Mouse (Mus musculus) G1E (cell line): ENCODE measurements around the gene Ncam2. TPM values are rescaled to one million over a fixed set of nuclear protein-coding genes. Genes with fewer than 3 reads are reported as not detected.

Experiments used
- ATAC-seq: 2 replicates; pipeline ENCODE4 v1.8.0; 2016; ENCODE audit warnings: mild to moderate bottlenecking; ENCODE audit not compliant: insufficient number of reproducible peaks, poor library complexity, low FRiP score, severe bottlenecking; ENCODE audit errors: extremely low read depth
- DNase-seq: peaks from one replicate; pipeline ENCODE4 v3.0.0; 2012; ENCODE audit warnings: low spot score
- H3K27me3 ChIP-seq: 2 replicates; pipeline ENCODE4 v1.6.1; 2012; ENCODE audit warnings: mild to moderate bottlenecking, low read length, inconsistent platforms; ENCODE audit not compliant: insufficient read depth
- H3K36me3 ChIP-seq: replicated peaks from 2 replicates; pipeline ENCODE3; 2012; ENCODE audit warnings: mild to moderate bottlenecking, inconsistent platforms
- H3K4me1 ChIP-seq: 2 replicates; pipeline ENCODE4 v1.6.1; 2012; ENCODE audit warnings: low read depth, low read length, inconsistent platforms, mixed read lengths; ENCODE audit not compliant: insufficient read depth
- H3K4me3 ChIP-seq: 2 replicates; pipeline ENCODE4 v1.5.1; 2012; ENCODE audit warnings: low read depth, mild to moderate bottlenecking, inconsistent platforms, low read length, moderate library complexity, mixed read lengths
- H3K9me3 ChIP-seq: replicated peaks from 2 replicates; pipeline ENCODE4 v1.6.1; 2012; ENCODE audit warnings: inconsistent platforms
- CTCF ChIP-seq: IDR thresholded peaks from 2 replicates; pipeline ENCODE4 v1.5.1; 2012; ENCODE audit warnings: low read depth, low read length, inconsistent platforms, mixed read lengths
- GATA1 ChIP-seq: IDR thresholded peaks from 2 replicates; pipeline ENCODE4 v1.6.1; 2012; ENCODE audit warnings: borderline replicate concordance, low read length, inconsistent platforms, mixed read lengths
- GATA2 ChIP-seq: IDR thresholded peaks from 2 replicates; pipeline ENCODE4 v1.6.1; 2012; ENCODE audit warnings: low read depth, low read length, inconsistent platforms, borderline replicate concordance
- POLR2AphosphoS5 ChIP-seq: IDR thresholded peaks from 2 replicates; pipeline ENCODE4 v1.6.1; 2012; ENCODE audit warnings: low read depth, low read length, inconsistent platforms; ENCODE audit not compliant: insufficient replicate concordance
- TAL1 ChIP-seq: conservative IDR thresholded peaks from 2 replicates; pipeline ENCODE4 v1.6.1; 2012; ENCODE audit warnings: low read depth, low read length, inconsistent platforms, mixed read lengths
- polyA plus RNA-seq: library from polyadenylated mRNA; stranded (reverse); fragments of >175 nt; gene quantifications from 2 replicates; pipeline ENCODE4 v1.2.3, GENCODE M21; 2012
- total RNA-seq, 2 experiments: library from RNA; stranded (forward) in 1 of 2; stranded (reverse) in 1 of 2; fragments of 200-1000 nt in 1 of 2; fragments of >200 nt in 1 of 2; fragmentation: Nextera tagmentation in 1 of 2; gene quantifications; 2 replicates each; pipeline ENCODE4 v1.2.3; 2014 to 2017

Gene Ncam2
- total and polyA plus RNA-seq, 3 experiments, result 0.11 TPM; not detected in 2

DNA sequence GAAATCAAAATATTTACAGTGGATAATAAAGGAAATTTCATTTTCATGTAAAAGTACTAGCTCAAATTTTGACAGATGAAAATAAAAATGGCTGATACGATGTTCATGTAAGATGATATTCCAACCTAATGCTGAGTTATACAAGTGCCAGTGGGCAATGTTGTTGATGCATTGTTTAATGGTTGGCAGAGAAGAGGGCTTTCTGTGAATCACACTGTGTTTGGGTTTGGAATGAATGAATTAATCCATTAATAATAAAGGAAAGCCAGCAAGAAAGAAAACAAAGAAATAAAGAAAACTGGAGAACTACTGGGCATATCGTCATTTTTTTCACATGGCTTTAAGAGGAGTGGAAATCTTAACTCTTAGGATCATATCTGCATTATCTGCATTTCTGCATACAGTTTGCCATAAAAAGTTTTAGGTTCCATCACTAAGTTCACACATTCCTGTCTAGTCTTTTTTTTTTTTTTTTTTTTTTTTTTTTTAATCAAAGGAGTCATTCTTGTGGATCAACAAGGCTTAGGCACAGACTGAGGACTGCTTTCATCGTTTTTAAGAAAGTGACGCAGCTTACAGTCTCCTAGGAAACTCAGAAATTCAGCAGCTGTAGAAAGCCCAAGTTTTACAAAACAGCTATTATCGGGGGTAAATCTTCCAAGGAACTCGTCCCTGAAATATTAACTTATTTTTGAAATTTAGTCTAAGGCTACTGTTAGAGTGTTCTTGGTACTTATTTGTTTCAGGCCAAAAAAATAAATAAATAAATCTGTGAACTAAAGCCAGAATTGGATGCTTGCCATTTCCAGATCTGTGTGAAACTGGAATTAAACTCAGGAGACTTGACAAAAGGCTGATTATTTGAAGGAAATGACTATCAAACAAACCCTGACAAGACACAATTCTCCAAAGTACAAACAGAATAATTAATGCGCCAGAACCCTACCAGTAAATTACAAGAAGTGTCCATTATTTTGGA lies 84.7 kb downstream of the Ncam2 start:
- H3K4me3 ChIP-seq, result no peak overlapping the region
- ATAC-seq, result no peak
- no peaks in the 10 kb centered on the region for H3K4me1 ChIP-seq
- no peaks in the 10 kb centered on the region for H3K9me3 ChIP-seq
- no peaks in the 10 kb centered on the region for H3K36me3 ChIP-seq
- no peak for DNase-seq
- TF ChIP-seq TAL1 (no peak), CTCF (no peak), POLR2AphosphoS5 (no peak), GATA2 (no peak), GATA1 (no peak)
- H3K27me3 ChIP-seq, result no peaks in the 10 kb centered on the region

DNA sequence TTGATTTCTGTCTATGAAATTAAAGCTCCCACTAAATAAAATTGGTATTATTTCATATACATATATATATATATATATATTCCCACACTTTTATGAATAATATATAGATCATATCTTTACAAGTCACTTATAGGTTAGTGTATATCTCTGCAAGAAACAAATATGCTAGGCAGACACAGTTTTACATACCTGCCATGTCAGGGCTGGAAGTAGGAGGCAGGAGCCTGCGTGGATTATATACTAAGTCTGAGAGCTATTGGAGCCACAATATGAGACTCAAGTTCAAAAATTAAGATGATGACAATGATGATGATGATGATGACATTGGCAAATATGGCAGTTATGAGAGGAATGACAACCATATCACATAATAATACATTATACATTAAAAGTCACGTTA lies 85.4 kb downstream of the Ncam2 start:
- TF ChIP-seq TAL1 (no peak), CTCF (no peak), GATA2 (no peak)
- Histone ChIP-seq H3K36me3 (no peaks in the 10 kb centered on the region), H3K9me3 (no peaks in the 10 kb centered on the region), H3K27me3 (no peaks in the 10 kb centered on the region), H3K4me3 (no peak overlapping the region), H3K4me1 (no peaks in the 10 kb centered on the region)
- no peak for ATAC-seq
- DNase-seq, result no peak

DNA sequence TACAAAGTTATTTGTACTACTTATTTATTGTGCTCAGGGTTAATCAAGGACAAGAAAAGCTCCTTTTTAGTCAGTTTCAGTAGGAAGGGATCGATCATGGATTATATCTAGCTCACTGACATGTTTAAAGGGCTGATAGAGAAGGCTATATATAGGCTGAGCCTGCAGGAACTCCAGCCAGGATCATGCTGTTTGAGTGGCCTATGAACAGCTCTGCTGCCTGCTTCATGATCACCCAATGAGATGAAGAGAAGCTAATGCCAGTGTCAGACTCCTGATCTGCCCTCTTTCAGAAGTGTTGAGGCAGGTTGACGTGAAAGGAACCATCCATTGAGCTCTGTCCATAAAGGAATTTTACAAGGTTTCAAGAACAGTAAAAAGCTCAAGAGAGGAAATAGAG lies 103.3 kb downstream of the Ncam2 start:
- no peaks in the 10 kb centered on the region for H3K9me3 ChIP-seq
- H3K36me3 ChIP-seq, result no peaks in the 10 kb centered on the region
- H3K4me1 ChIP-seq, result no peaks in the 10 kb centered on the region
- H3K4me3 ChIP-seq, result no peak overlapping the region
- DNase-seq, result no peak
- no peaks in the 10 kb centered on the region for H3K27me3 ChIP-seq
- no peak for ATAC-seq
- TF ChIP-seq POLR2AphosphoS5 (no peak), TAL1 (no peak), GATA1 (no peak), GATA2 (no peak), CTCF (no peak)

DNA sequence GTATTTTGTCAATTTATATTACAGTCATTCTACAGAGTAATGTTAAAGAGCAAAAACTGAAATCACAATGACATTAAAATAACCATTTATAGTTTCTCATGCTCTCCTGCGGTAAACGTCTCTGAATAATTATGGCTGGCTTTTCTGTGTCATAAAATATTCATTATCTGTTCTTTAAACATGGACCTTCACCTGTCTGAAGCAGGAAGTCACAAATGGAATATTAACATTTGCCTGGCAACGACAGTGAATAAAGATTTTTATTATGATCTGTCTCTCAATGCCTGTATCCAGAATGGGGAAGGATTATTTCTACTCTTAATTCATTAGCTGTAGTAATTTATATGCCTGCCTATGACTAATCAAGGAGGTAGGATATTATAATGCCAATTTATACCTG lies 108.7 kb downstream of the Ncam2 start:
- H3K4me3 ChIP-seq, result no peak overlapping the region
- TF ChIP-seq TAL1, result no peak
- no peak for TF ChIP-seq CTCF
- TF ChIP-seq POLR2AphosphoS5, result no peak
- no peak for TF ChIP-seq GATA1
- TF ChIP-seq GATA2, result no peak
- ATAC-seq, result no peak
- no peaks in the 10 kb centered on the region for H3K9me3 ChIP-seq
- no peaks in the 10 kb centered on the region for H3K36me3 ChIP-seq
- DNase-seq, result no peak
- no peaks in the 10 kb centered on the region for H3K27me3 ChIP-seq
- no peaks in the 10 kb centered on the region for H3K4me1 ChIP-seq

DNA sequence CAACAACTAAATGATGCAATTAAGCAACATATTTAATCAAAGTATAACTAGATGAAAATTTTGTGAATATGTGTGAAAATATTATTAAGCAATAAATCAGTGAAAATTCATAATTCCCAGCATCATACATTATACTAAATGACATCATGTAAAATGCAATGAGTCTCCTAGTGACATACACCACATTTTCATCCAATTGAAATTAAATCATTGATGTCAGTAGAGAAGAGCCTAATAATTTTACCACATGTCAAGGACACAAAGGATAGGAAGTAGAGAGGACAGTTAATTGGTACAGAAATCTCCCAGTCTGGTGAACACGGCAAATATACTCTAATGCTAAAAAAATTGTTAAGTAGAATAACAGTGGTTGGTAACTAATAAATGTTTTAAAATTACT lies 118.5 kb downstream of the Ncam2 start:
- no peak for TF ChIP-seq GATA1
- no peak for TF ChIP-seq GATA2
- no peak for TF ChIP-seq CTCF
- no peak for TF ChIP-seq POLR2AphosphoS5
- no peak for TF ChIP-seq TAL1
- H3K36me3 ChIP-seq, result no peaks in the 10 kb centered on the region
- no peaks in the 10 kb centered on the region for H3K27me3 ChIP-seq
- H3K4me1 ChIP-seq, result no peaks in the 10 kb centered on the region
- DNase-seq (no peak), ATAC-seq (no peak)
- no peak overlapping the region for H3K4me3 ChIP-seq
- H3K9me3 ChIP-seq, result no peaks in the 10 kb centered on the region

DNA sequence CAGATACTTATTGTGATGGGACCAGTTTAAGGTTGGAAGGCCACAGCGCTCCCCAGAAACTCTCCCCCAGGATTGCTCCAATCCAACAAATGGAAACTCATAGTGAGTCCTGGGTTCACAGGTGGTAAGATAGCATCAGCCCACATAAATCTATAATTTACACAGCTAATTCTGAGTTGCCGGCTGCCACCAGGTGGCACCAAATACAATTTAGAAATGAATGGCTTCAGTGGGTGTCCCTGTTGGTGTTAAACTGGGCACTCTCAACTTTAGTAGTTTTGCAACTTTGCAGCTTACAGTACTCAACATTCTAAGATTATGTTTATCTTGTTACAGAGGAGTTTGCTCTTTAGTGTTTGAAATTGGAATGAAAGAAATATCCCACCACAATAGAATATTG lies 130.0 kb downstream of the Ncam2 start:
- DNase-seq (no peak), ATAC-seq (no peak)
- Histone ChIP-seq H3K36me3 (no peaks in the 10 kb centered on the region), H3K4me1 (no peaks in the 10 kb centered on the region), H3K4me3 (no peak overlapping the region), H3K27me3 (no peaks in the 10 kb centered on the region), H3K9me3 (no peaks in the 10 kb centered on the region)
- no peak for TF ChIP-seq GATA1
- TF ChIP-seq CTCF, result no peak
- TF ChIP-seq TAL1, result no peak
- no peak for TF ChIP-seq GATA2
- no peak for TF ChIP-seq POLR2AphosphoS5
